Mouse (Mus musculus): ENCODE measurements around the gene Gm5741. TPM values are rescaled to one million over a fixed set of nuclear protein-coding genes. Genes with fewer than 3 reads are reported as not detected.
A peak's percentile ranks its signal among the peaks of the same experiment; 100 is the strongest.

Gene Gm5741
- polyA plus RNA-seq, 1 experiment = not detected

- Histone ChIP-seq H3K36me3 (ENCODE audit: control insufficient read depth, insufficient read depth, low read length, poor library complexity, severe bottlenecking) (peaks cover 24% of the 10 kb centered on the region), H3K4me1 (ENCODE audit: control insufficient read depth, insufficient read depth, low read length) (peaks cover 3% of the 10 kb centered on the region), H3K27me3 (ENCODE audit: control insufficient read depth, insufficient read depth, low read length, poor library complexity, severe bottlenecking) (no peaks in the 10 kb centered on the region), H3K9ac (ENCODE audit: low read depth, poor library complexity, severe bottlenecking) (peak within 1 kb of the TSS; percentile 45), H3K9me3 (replicated peaks; ENCODE audit: control insufficient read depth, insufficient read depth, low read length, poor library complexity, severe bottlenecking) (no peaks in the 10 kb centered on the region), H3K27ac (ENCODE audit: insufficient read depth, low read length) (peak within 1 kb of the TSS; percentile 76), H3K4me3 (ENCODE audit: low read depth, low read length) (peak within 1 kb of the TSS; percentile 84)
- TF ChIP-seq POLR2A (IDR thresholded peaks at IDR 0.05; ENCODE audit: insufficient read depth, low read length) (no peak), EP300 (IDR thresholded peaks at IDR 0.05; ENCODE audit: insufficient read depth, low read depth, low read length) (no peak), CTCF (IDR thresholded peaks at IDR 0.05; ENCODE audit: low read depth, low read length) (no peak)
Measured at GRCm38 (mm10) chr8:85059879-85060616, 7.7 kb downstream of the Gm5741 start, which contains the start of gene Fbxw9. Gene Fbxw9, plus strand, starts transcription at chr8:85060055.

GRCm38 (mm10) chr8:85057367-85057766, 10.4 kb downstream of the Gm5741 start:
- H3K36me3 ChIP-seq (ENCODE audit: control insufficient read depth, insufficient read depth, low read length, poor library complexity, severe bottlenecking) = peaks cover 48% of the 10 kb centered on the region
- H3K27ac ChIP-seq (ENCODE audit: insufficient read depth, low read length) = no peak overlapping the region
- H3K27me3 ChIP-seq (ENCODE audit: control insufficient read depth, insufficient read depth, low read length, poor library complexity, severe bottlenecking) = no peaks in the 10 kb centered on the region
- H3K4me3 ChIP-seq (ENCODE audit: low read depth, low read length) = no peak overlapping the region
- H3K9ac ChIP-seq (ENCODE audit: low read depth, poor library complexity, severe bottlenecking) = no peak overlapping the region
- H3K4me1 ChIP-seq (ENCODE audit: control insufficient read depth, insufficient read depth, low read length) = peaks cover 3% of the 10 kb centered on the region
- H3K9me3 ChIP-seq (replicated peaks; ENCODE audit: control insufficient read depth, insufficient read depth, low read length, poor library complexity, severe bottlenecking) = no peaks in the 10 kb centered on the region
- no peak for TF ChIP-seq POLR2A (IDR thresholded peaks at IDR 0.05; ENCODE audit: insufficient read depth, low read length)
- TF ChIP-seq CTCF (IDR thresholded peaks at IDR 0.05; ENCODE audit: low read depth, low read length) = no peak
- no peak for TF ChIP-seq EP300 (IDR thresholded peaks at IDR 0.05; ENCODE audit: insufficient read depth, low read depth, low read length)

- H3K36me3 ChIP-seq (ENCODE audit: control insufficient read depth, insufficient read depth, low read length, poor library complexity, severe bottlenecking) = peaks cover 87% of the 10 kb centered on the region
- no peak overlapping the region for H3K4me3 ChIP-seq (ENCODE audit: low read depth, low read length)
- no peak overlapping the region for H3K27ac ChIP-seq (ENCODE audit: insufficient read depth, low read length)
- no peaks in the 10 kb centered on the region for H3K27me3 ChIP-seq (ENCODE audit: control insufficient read depth, insufficient read depth, low read length, poor library complexity, severe bottlenecking)
- no peak overlapping the region for H3K9ac ChIP-seq (ENCODE audit: low read depth, poor library complexity, severe bottlenecking)
- TF ChIP-seq EP300 (IDR thresholded peaks at IDR 0.05; ENCODE audit: insufficient read depth, low read depth, low read length) = no peak
- TF ChIP-seq CTCF (IDR thresholded peaks at IDR 0.05; ENCODE audit: low read depth, low read length) = no peak
- TF ChIP-seq POLR2A (IDR thresholded peaks at IDR 0.05; ENCODE audit: insufficient read depth, low read length) = no peak
- H3K4me1 ChIP-seq (ENCODE audit: control insufficient read depth, insufficient read depth, low read length) = no peaks in the 10 kb centered on the region
- H3K9me3 ChIP-seq (replicated peaks; ENCODE audit: control insufficient read depth, insufficient read depth, low read length, poor library complexity, severe bottlenecking) = no peaks in the 10 kb centered on the region
Measured at GRCm38 (mm10) chr8:85043619-85044018, 24.2 kb downstream of the Gm5741 start.

- Histone ChIP-seq H3K9me3 (replicated peaks; ENCODE audit: control insufficient read depth, insufficient read depth, low read length, poor library complexity, severe bottlenecking) (no peaks in the 10 kb centered on the region), H3K36me3 (ENCODE audit: control insufficient read depth, insufficient read depth, low read length, poor library complexity, severe bottlenecking) (peaks cover 32% of the 10 kb centered on the region), H3K9ac (ENCODE audit: low read depth, poor library complexity, severe bottlenecking) (peak overlapping the region; percentile 99), H3K4me1 (ENCODE audit: control insufficient read depth, insufficient read depth, low read length) (no peaks in the 10 kb centered on the region), H3K27me3 (ENCODE audit: control insufficient read depth, insufficient read depth, low read length, poor library complexity, severe bottlenecking) (no peaks in the 10 kb centered on the region), H3K27ac (ENCODE audit: insufficient read depth, low read length) (peak overlapping the region; percentile 91), H3K4me3 (ENCODE audit: low read depth, low read length) (peak overlapping the region; percentile 95)
- no peak for TF ChIP-seq POLR2A (IDR thresholded peaks at IDR 0.05; ENCODE audit: insufficient read depth, low read length)
- no peak for TF ChIP-seq EP300 (IDR thresholded peaks at IDR 0.05; ENCODE audit: insufficient read depth, low read depth, low read length)
- no peak for TF ChIP-seq CTCF (IDR thresholded peaks at IDR 0.05; ENCODE audit: low read depth, low read length)
Measured at GRCm38 (mm10) chr8:85037681-85038531, 29.9 kb downstream of the Gm5741 start.

- Histone ChIP-seq H3K9me3 (replicated peaks; ENCODE audit: control insufficient read depth, insufficient read depth, low read length, poor library complexity, severe bottlenecking) (no peaks in the 10 kb centered on the region), H3K36me3 (ENCODE audit: control insufficient read depth, insufficient read depth, low read length, poor library complexity, severe bottlenecking) (peaks cover 31% of the 10 kb centered on the region), H3K4me1 (ENCODE audit: control insufficient read depth, insufficient read depth, low read length) (no peaks in the 10 kb centered on the region), H3K27me3 (ENCODE audit: control insufficient read depth, insufficient read depth, low read length, poor library complexity, severe bottlenecking) (no peaks in the 10 kb centered on the region), H3K27ac (ENCODE audit: insufficient read depth, low read length) (peak overlapping the region; percentile 95), H3K9ac (ENCODE audit: low read depth, poor library complexity, severe bottlenecking) (peak overlapping the region; percentile 99), H3K4me3 (ENCODE audit: low read depth, low read length) (peak overlapping the region; percentile 95)
- no peak for TF ChIP-seq CTCF (IDR thresholded peaks at IDR 0.05; ENCODE audit: low read depth, low read length)
- no peak for TF ChIP-seq EP300 (IDR thresholded peaks at IDR 0.05; ENCODE audit: insufficient read depth, low read depth, low read length)
- no peak for TF ChIP-seq POLR2A (IDR thresholded peaks at IDR 0.05; ENCODE audit: insufficient read depth, low read length)
Measured at GRCm38 (mm10) chr8:85037366-85037680, 30.5 kb downstream of the Gm5741 start.
